Mouse (Mus musculus) spleen, adult 2 months (tissue): ENCODE results near the gene Lsm12.
A peak's percentile ranks its signal among the peaks of the same experiment; 100 is the strongest.

ENCODE experiments used
- CTCF ChIP-seq: fragments of 200-500 bp; IDR thresholded peaks from 2 replicates; pipeline ENCODE4 v1.5.1; 2011; ENCODE audit warnings: mild to moderate bottlenecking, inconsistent platforms; ENCODE audit not compliant: insufficient read depth, insufficient read length, insufficient replicate concordance; ENCODE audit errors: extremely low read depth
- POLR2A ChIP-seq: fragments of 200-500 bp; IDR thresholded peaks from 2 replicates; pipeline ENCODE4 v1.6.1; 2011; ENCODE audit warnings: low read depth, low read length, inconsistent platforms

DNA sequence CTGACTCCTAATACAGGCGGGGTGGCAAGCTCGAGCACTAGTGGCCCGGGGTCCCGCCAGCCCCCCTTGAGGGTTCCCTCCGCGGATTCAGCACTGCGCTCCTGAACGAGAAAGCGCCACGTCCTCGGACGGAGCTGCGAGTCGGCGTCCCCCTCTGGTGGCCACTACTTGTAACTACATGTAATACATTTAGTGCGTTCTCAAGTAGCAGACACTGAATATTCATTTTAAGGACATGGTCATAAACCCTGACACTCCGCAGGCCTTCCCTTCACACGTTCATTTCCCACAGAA, 46.7 kb downstream of the Lsm12 start:
- TF ChIP-seq CTCF: peak; percentile 80
- TF ChIP-seq POLR2A: no peak
